Mouse (Mus musculus): ENCODE measurements around the gene Tssk1.

Gene Tssk1

DNA sequence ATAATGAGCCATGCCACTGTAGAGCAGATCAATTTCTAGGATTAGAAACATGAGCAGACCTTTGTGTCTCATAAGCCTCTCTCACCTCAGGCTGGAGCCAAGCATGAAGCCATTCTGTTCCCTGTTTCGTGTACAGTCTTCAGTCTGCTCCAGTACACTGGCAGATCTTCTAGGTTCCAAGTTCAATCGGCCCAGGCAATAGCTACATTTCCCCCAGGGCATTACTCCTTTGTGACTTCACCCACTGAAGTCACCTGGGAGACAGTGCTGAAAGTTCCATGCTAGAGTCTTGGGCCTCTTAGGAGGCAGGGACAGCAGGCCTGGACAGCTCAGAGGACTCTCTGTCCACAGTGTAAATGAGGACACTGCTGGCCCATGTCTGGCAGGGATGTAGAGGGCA is at the start of gene Tssk1:
Gene Tssk1 (plus strand): TSS at position 301 of the 400 bp plus-strand sequence.
- no peak for DNase-seq (ENCODE audit: low read depth, low spot score)

- DNase-seq (ENCODE audit: low read depth, low spot score), result no peak
Observed at GRCm38 (mm10) chr16:17848431-17848830, 45.6 kb upstream of the Tssk1 start.

GRCm38 (mm10) chr16:17848928-17849327 is 45.1 kb upstream of the Tssk1 start:
- DNase-seq (ENCODE audit: low read depth, low spot score), result peak; percentile 88

DNA sequence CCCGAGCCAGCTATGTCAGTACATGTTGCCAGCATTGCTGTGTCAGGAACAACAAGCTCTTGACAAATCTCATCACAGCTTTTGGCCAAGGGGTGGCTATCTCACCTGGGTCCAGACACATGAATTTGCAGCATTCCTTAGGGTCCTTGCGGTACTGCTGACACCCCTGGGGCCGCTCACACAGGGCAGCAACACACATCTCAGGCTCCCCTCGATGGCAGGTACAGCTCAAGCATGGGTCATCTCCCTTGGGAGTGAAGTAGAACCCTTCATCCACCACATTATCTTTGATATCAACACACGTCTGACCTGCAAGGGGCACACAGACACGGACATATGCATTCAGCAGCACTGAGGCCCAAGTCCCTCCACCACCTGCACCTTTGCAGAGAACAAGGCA is 44.5 kb upstream of the Tssk1 start:
- no peak for DNase-seq (ENCODE audit: low read depth, low spot score)

DNA sequence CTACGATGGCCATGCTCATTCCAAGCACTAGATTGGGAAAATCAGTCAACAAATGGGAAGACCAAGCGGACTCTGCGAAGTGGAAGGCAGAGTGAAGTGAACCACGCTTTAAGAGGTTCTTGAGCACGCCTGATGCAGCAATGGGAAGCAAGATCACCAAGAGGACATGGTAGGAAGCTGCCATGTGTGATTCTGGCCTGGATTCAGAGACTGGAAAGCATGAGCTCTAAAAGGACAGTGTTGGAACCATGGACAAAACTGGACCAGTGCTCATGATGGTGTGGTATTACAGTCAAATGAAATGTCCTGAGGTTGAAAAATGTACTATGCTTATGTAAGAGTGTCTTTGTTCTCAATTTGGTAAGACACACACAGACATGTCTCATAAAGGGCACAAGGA is 42.7 kb upstream of the Tssk1 start:
- no peak for DNase-seq (ENCODE audit: low read depth, low spot score)

DNA sequence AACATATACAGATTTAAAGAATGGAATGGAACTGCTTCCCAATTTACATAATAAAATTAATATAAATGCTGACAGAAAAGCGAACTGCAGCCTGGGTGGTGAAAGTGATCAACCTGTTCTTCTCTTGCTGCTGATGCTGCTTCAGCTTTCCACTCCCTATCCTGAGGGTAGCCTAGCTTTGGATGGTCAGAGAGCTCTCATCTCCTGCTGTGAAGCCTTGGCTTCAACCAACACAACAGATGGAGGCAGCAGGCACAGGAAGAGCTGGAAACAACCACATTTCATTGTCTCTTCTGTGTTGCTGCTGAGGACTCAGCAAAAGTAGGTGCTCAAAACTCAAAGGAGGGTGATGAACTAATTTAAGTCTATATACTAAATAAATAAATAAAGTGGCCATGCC is 42.2 kb upstream of the Tssk1 start:
- DNase-seq (ENCODE audit: low read depth, low spot score), result no peak

- no peak for DNase-seq (ENCODE audit: low read depth, low spot score)
Observed at GRCm38 (mm10) chr16:17853263-17853662, 40.8 kb upstream of the Tssk1 start.

GRCm38 (mm10) chr16:17857157-17857556 is 36.9 kb upstream of the Tssk1 start:
- no peak for DNase-seq (ENCODE audit: low read depth, low spot score)

DNA sequence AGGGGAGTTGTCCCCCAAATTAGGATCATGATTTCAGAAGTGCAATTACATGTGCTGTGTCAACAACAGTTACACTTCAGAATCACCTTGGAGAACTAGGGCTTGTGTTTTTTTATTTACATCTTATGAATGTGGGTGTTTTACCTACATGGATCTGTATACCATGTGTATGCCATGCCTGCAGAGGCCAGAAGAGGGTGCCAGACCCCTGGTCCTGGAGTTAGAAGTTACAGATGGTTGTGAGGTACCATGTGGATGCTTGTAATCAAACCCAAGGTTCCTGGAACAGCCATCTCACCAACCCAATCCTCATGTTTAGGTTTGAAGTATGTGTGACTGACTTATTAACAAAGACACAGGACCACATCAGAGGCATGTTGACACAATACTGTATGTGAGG is 35.4 kb upstream of the Tssk1 start:
- DNase-seq (ENCODE audit: low read depth, low spot score), result peak; percentile 69

DNA sequence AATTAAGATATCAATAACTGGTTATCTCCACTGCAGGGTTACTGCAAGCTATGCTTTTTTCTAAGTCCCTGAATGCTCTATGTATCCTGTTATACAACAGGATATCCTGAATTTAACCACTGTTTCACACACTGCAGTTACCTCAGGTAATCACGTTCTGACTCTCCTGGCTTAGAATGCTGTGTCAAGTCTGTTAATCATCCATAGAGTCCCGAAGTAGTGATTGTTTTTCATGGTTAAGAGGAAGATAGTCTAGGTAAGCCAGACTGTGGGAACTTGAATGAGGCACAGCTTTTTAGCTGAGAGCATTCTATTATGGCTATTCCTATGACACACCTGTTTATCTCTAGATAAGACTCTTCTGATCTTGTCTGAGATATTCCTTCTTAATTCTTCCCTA is 28.7 kb upstream of the Tssk1 start:
- no peak for DNase-seq (ENCODE audit: low read depth, low spot score)

GRCm38 (mm10) chr16:17865770-17866169 is 28.3 kb upstream of the Tssk1 start:
- DNase-seq (ENCODE audit: low read depth, low spot score), result no peak

DNA sequence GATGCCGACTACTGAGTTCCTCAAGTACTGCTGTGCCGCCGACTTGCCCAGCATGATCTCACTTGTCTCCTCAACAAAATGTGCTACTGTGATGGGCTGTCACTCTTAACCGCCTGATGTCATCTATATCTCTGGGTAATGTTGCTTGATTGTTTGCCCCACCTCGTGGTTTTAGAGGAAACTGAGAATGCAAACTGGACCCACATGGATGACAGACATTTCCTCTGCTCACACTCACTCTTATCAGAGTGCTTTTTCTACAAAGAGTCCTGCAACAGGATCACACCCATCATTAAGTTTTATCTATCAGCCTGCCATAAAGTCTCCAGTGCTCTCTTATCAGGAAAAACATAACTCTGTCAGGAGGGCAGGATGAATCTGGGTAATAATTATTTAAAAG is 22.8 kb upstream of the Tssk1 start:
- no peak for DNase-seq (ENCODE audit: low read depth, low spot score)

DNA sequence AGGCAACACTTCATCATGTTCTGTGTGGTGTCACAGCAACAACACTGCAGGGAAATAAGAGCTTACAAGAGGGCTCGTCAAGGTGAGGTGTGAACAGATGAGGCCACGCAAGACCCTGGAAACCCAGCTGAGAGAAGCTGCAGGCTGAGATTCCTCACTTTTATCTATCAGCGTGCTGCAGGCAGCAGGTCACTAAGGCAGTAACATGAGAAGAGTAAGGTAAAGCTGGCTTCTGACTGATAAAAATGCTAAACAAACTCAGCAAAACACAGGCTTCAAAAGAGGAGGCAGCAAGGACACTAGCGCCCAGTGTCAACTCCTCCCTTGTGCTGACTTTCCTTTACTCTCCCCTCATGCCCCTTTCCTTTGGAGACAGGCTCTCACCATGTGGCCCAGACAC is 21.0 kb upstream of the Tssk1 start:
- DNase-seq (ENCODE audit: low read depth, low spot score), result no peak

DNA sequence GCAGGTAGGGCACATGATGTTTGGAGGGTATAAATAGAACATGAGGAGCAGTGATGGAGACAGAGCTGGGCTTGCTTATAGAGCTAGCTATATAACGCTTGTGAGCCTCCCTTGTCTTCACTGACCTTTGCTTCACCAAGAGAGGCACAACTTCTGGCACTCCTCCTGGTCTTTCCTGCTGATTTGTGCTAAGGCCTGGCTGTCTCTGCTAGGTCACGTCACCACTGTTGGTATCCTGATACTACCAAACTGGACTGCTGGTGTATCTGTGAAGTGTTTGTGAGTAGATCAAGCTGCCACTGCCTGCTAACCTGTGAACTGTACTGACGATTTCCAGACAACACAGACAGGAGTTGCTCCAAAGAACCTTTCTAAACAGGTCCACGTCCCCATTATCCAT is 18.8 kb upstream of the Tssk1 start:
- DNase-seq (ENCODE audit: low read depth, low spot score), result no peak

- peak; percentile 74 for DNase-seq (ENCODE audit: low read depth, low spot score)
Observed at GRCm38 (mm10) chr16:17876096-17876495, 17.9 kb upstream of the Tssk1 start.

GRCm38 (mm10) chr16:17879571-17879970 is 14.5 kb upstream of the Tssk1 start:
- DNase-seq (ENCODE audit: low read depth, low spot score), result no peak

DNA sequence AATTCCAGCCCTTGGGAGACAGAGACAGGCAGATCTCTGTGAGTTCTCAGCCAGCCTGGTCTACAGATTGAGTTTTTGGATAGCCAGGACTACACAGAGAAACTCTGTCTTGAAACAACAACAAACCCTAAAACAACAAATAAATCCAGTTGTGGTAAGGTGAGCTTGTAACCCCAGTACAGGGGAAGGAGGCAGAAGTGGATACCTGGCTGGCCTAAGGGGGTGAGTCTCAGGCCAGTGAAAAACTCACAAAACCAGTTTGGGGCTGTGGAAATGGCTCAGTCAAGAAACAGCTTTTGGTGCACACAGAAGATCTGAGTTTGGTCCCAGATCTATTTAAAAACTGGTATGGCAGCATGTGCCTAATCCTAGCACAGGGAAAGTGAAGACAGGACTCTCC is 11.8 kb upstream of the Tssk1 start:
- no peak for DNase-seq (ENCODE audit: low read depth, low spot score)

- no peak for DNase-seq (ENCODE audit: low read depth, low spot score)
Observed at GRCm38 (mm10) chr16:17884116-17884515, 9.9 kb upstream of the Tssk1 start.

DNA sequence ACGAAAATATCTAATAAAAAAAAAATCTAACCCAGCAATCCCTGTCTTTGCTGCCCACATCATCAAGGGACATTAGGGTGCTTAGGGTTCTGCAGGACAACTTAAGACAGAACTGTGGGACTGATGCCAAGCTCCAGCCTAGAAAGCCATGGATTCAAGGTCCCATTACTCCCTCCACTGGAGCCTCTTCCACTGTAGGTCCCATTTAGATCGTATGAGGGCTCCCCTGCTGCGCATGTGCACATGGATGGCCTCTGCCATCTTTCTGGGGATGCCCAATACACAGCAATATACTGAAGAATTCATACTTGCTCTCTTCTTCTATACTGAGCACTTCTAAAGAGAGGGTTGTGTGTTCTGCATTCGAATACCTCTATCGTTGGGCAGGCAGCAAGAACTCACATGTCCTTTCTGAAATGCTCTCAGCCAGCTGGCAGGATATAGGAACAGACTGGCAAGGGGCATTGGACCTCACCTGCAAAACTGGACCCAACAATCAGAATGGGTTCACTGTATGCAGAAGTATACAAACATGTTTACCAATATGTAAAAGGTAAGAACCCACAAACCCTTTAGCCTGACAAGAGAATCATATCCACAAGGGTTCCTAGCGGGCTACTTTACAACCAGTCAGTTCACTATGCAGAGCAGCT is 4.2 kb upstream of the Tssk1 start:
- DNase-seq (ENCODE audit: low read depth, low spot score), result no peak

DNA sequence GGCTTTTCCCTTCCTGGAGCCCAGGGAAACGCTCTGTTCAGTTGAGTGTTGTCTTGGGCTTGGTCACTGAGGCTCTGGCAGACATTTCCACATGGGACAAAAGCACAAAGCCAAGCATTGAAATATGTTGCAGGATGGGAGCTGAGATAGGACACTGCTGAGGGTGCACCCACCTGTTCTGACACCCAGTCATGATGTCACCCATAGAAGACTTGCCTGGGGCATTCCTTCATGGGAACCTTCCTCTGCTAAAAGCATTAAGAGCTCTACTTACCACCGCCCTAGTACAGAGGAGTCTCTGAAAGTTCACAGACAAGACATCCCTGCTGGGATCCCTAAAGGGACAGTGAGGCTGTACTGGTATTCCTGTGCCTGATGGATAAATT is 3.7 kb upstream of the Tssk1 start:
- no peak for DNase-seq (ENCODE audit: low read depth, low spot score)

GRCm38 (mm10) chr16:17890917-17891566 is 3.0 kb upstream of the Tssk1 start:
- peak; percentile 94 for DNase-seq (ENCODE audit: low read depth, low spot score)

- peak; percentile 99 for DNase-seq (ENCODE audit: low read depth, low spot score)
Observed at GRCm38 (mm10) chr16:17891567-17891959, 2.5 kb upstream of the Tssk1 start, which contains the start of gene Gm20518. TSS of gene Gm20518 (minus strand) at chr16:17891671.

GRCm38 (mm10) chr16:17892606-17893005 is 1.4 kb upstream of the Tssk1 start:
- no peak for DNase-seq (ENCODE audit: low read depth, low spot score)

DNA sequence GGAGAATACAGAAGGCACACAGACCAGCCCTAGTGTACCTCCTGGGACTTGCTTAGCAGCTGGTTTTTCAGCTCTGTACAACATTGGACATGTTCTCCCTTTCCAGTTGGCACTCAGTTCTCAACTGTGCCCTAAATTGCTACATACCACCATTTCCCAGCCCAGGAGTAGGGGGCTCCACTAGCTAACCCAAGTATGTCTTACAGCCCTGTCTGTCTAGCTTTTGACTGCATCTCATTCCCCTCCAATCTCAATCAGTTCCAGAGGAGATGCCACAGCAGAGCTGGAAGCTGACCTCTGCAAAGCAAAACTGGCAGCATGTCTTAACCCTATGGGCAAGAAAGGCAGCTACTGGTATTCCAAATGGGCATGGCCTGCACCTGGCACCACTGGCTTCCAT is 2.1 kb downstream of the Tssk1 start:
- no peak for DNase-seq (ENCODE audit: low read depth, low spot score)

Measured in 3T3-L1 (cell line).